Mouse (Mus musculus) telencephalon, adult 2 months (tissue): ENCODE data around the gene Tent5d.

Experiments used
- DNase-seq: peaks from one replicate; pipeline ENCODE4 v3.0.0-alpha.2; 2011; ENCODE audit warnings: low read depth, low spot score

Gene Tent5d

DNA sequence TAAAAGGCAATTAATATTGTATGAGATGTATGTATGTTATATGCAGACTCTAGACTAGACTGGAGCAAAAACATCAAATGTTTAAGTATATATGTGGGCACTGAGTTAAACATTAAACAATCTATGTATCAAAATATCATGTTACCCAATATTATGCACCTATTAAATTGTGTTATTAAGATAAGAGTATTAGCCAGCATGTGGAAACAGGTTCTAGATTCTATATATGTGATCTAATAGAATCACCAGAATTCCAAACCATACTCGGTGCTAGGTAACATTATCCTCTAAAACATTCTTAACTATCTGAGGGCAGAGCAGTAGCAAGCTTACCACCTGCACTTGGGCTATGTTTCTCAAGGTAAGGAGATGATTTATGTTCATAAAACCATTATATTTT is at the start of gene Tent5d:
Gene Tent5d (plus strand): TSS at position 301 of the 400 bp plus-strand sequence.
- DNase-seq, result no peak

DNA sequence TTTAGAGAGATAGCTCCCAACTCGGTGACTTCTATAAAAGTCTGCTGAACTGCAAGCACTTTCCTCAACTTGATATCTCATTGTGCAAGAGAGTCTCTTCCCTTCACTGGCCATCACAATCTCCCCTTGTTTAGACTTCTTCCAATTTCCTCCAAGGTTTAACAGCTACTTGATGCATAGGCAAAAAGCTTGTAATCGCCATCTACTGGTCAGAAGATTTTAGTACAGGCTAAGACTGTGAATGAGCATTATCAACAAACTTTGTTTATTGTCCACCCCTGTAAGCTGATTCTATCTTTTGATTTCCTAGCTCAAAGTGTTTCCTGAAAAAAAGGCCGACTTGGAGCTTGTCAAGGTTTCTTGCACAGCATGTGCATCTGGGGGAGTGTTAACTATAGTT is 24.5 kb upstream of the Tent5d start:
- no peak for DNase-seq

DNA sequence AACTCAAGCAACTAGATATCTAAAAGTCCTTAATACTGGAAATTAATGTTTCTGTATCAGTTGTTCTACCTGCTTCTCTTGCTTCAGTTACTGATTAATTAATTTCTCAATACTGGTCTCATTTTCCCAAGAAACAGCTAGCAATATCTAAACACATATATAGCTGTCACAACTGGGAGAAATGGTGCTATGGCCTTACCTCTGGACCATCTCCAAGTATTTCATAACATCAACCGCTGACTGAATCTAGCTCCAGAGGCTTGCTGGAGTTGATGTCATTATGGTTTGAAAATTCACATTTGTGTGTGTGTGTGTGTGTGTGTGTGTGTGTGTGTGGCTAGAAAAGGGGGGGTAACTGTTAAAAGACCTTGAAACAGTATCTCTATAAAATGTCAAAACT is 2.3 kb upstream of the Tent5d start:
- DNase-seq, result no peak

DNA sequence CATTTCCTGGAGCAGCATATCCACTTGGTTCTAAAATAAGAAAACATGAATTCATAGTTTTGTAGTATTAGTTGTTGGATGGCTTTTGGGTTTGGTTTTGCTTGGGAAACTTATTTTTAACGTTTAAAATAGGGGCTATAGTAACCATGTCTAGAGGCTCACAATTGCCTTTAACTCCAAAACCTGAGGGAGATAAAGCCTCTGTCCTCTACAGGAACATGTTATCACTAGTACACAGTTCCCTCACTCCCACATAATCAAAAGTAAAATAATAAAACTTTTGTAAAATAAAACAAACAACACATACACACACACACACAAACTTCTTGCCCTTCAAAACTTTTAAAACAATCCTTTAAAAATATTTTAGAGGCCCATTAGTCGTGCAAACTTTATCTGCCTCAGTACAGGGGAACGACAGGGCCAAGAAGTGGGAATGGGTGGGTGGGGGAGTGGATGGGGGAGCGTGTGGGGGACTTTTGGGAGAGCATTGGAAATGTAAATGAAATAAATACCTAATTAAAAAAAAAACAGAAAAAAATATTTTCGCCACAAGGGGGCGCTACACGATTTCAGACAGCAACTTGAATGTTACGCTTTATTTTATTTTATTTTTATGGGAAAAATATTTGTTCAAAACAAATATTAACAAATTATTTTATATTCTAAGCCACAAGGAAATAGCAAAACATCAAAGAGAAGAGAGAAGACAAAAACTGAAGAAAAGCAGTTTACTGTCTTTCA is 1.5 kb upstream of the Tent5d start:
- DNase-seq, result no peak

- no peak for DNase-seq
Observed at GRCm38 (mm10) chrX:107795785-107796184, 3.4 kb downstream of the Tent5d start.

DNA sequence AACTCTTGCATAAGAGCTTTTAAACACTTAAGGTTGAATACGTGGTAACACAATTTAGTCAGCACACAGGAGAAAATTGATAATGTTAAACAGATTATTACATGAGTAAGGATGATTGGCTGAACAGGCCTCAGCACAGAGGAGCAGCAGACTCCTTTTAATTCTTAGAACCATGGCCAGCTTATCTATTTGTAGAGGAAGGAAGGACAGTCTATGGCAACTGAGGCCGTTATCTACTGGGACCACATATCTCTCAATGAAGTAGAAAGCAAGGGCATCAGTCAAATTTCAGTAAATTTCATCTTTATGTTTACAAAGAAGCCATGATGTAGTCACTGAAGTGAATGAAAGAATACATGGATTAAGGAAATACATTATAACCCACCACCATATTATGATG is 4.5 kb downstream of the Tent5d start:
- no peak for DNase-seq

DNA sequence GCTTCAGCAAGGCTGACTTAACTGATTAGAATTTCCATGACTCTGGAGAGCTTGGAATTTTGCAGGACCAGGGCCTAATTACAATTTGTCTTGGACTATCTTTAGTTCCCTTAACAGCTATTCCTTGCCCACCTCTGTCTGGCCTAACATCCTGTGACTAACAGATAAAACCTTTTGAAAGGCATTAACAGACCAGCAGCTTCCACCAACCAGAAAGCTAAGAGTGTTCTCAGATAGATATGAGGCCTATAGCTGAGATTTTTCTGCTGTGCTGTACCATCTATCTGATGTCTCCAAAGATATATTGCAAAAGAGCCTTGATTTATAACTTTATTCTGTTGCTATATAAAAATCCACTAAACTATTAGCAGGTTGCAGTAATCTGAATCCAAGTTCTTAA is 19.7 kb downstream of the Tent5d start:
- DNase-seq, result no peak

- DNase-seq, result no peak
Observed at GRCm38 (mm10) chrX:107815502-107816217, 23.3 kb downstream of the Tent5d start.

DNA sequence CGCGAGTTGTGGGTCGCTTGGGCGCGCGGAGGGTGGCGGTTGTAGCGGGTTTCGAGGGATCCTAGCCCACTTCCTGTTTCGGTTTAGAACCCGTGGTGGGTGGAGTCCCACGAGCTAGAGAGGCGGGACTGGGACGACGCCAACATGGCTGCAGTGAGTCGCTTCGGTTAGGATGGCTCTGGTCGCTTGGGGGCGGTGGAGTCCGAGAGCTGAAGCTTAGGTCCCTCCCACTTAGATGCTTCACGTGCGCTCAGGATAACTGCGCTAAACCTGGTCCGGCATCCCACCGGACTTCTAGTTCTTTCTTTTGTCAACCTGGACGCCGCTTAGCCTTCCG is 23.8 kb downstream of the Tent5d start, which contains the start of gene 2610002M06Rik:
Gene 2610002M06Rik (minus strand): TSS at position 117 of the 337 bp plus-strand sequence.
- DNase-seq, result peak; percentile 70

DNA sequence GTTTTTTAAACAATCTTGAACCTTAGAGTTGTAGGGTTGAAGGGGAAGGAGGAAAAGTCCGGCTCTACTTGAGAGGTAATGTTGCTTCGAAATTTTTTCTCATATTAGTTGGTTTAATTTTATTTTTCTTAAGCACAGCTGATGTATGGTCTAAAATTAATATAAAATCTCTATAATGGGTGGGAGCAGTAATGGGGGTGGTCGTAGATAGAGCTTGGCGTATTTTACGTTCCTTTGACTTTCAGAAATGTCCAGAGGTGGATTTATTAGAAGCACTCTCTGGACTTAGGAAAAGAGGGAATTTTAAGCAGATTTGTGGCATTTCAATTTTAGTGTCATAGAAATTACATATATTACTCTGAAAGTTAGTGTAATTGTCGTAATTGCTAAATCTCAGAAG is 24.3 kb downstream of the Tent5d start:
- no peak for DNase-seq

DNA sequence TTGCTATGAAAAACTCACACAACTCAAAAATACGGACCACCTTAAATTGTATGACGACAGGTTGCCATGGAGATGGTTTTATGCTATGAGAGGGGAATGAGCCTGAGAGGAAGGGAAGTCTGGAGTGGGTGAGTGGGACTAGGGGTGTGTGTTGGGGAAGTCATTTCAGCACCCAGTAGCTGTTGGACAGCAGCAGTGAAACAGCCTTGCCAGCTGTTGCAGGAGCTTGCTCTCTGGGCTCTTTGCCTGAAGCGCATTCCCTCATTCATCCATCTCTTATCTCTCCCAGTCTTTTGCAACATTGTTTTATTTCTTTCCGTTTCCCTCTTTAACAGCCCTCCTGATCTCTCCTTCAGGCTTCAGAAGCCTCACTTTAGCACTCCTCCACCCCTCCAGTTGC is 65.8 kb downstream of the Tent5d start:
- DNase-seq, result no peak
